Mouse (Mus musculus) forebrain, embryonic 16.5 days (tissue): ENCODE measurements at regions not wholly inside any gene's neighbourhood (a gene's known extent, or its start where the extent isn't known, plus 50 kb on each side); places are given as distances from the start of the nearest gene placed in this dataset.

Source experiments
- ATAC-seq: fragments of 200-750 bp; cut with Nextera tagmentation; 2 replicates; pipeline ENCODE4 v1.8.0; 2017; ENCODE audit warnings: mild to moderate bottlenecking, moderate library complexity
- H3K27ac ChIP-seq: fragments of 300-500 bp; sonication (generic); 2 replicates; pipeline ENCODE4 v1.5.1; 2014; ENCODE audit warnings: low read length, control low read depth
- H3K27me3 ChIP-seq: fragments of 300-500 bp; sonication (generic); replicated peaks from 2 replicates; pipeline ENCODE4 v1.6.1; 2014; ENCODE audit warnings: low read length; ENCODE audit not compliant: control insufficient read depth, insufficient read depth
- H3K36me3 ChIP-seq: fragments of 300-500 bp; sonication (generic); 2 replicates; pipeline ENCODE4 v1.6.1; 2014; ENCODE audit not compliant: control insufficient read depth, insufficient read depth
- H3K4me1 ChIP-seq: fragments of 300-500 bp; sonication (generic); replicated peaks from 2 replicates; pipeline ENCODE4 v1.6.1; 2014; ENCODE audit warnings: low read length; ENCODE audit not compliant: control insufficient read depth, insufficient read depth
- H3K4me2 ChIP-seq: fragments of 300-500 bp; sonication (generic); 2 replicates; pipeline ENCODE4 v1.6.1; 2014; ENCODE audit warnings: mild to moderate bottlenecking, low read length, control low read depth
- H3K4me3 ChIP-seq: fragments of 300-500 bp; sonication (generic); replicated peaks from 2 replicates; pipeline ENCODE4 v1.5.1; 2014; ENCODE audit warnings: mild to moderate bottlenecking, low read length, control low read depth
- H3K9ac ChIP-seq: fragments of 300-500 bp; sonication (generic); replicated peaks from 2 replicates; pipeline ENCODE4 v1.6.1; 2014; ENCODE audit warnings: low read depth, low read length, control low read depth
- H3K9me3 ChIP-seq: fragments of 300-500 bp; sonication (generic); 2 replicates; pipeline ENCODE4 v1.6.1; 2016; ENCODE audit warnings: low read length; ENCODE audit not compliant: control insufficient read depth
- WGBS: fragments of 180-500 bp; shearing (Covaris S2); extraction: QIAGEN DNeasy Blood & Tissue Kit; methylation state at CpG from one replicate; pipeline ENCODE4 v1.1.7; 2014; 5-methylcytosine and 5-hydroxymethylcytosine counted together

DNA sequence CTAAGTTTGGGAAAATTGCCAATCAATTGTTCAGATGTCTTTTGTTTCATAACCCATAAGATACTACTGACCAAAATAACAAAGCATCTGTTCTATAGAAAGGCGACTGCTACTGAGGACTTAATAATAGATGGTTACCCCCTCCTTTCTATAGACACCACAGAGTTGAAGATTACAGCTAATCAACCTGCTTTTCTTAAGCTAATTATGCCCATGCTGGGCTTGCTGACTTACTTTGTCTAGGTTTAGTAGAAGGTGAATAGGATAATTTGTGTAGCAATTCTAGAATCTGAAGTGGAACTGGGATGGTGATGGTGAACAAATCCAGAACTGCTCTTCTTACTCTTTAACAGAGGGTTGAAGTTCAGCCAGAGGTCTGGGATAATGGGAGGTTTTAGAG, 53.8 kb upstream of the Tbx18 start:
- WGBS, result 26% methylated on average over 1 of the region's 1 CpGs
- Histone ChIP-seq H3K9me3 (no peaks in the 10 kb centered on the region), H3K36me3 (no peaks in the 10 kb centered on the region), H3K4me2 (no peak overlapping the region), H3K27ac (no peak overlapping the region), H3K4me3 (no peak overlapping the region), H3K27me3 (no peaks in the 10 kb centered on the region), H3K9ac (no peak overlapping the region), H3K4me1 (no peaks in the 10 kb centered on the region)
- no peak for ATAC-seq

DNA sequence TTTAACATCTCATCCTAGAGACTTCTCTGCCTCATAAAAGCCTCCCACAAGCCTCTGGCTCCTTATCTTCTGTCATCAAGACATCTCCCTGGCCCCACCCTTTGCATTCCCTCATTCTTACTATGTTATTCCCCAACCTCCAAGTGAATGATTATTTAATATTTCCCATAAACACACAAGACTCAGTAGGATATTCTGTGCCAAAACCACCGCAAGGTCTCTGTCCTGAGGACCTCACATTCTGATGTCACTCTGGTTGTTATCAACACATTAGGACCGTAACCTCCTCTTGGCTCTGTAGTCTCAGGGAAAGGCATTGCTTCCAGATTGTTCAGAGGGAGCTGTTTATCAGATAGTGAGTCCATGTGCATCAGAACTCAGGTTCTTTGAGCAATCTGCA, 80.7 kb upstream of the Tbx18 start:
- Histone ChIP-seq H3K36me3 (no peaks in the 10 kb centered on the region), H3K4me2 (no peak overlapping the region), H3K9me3 (no peaks in the 10 kb centered on the region), H3K4me3 (no peak overlapping the region), H3K27me3 (no peaks in the 10 kb centered on the region), H3K27ac (no peak overlapping the region), H3K4me1 (no peaks in the 10 kb centered on the region), H3K9ac (no peak overlapping the region)
- WGBS, result 95% methylated on average over 2 of the region's 2 CpGs
- ATAC-seq, result no peak

DNA sequence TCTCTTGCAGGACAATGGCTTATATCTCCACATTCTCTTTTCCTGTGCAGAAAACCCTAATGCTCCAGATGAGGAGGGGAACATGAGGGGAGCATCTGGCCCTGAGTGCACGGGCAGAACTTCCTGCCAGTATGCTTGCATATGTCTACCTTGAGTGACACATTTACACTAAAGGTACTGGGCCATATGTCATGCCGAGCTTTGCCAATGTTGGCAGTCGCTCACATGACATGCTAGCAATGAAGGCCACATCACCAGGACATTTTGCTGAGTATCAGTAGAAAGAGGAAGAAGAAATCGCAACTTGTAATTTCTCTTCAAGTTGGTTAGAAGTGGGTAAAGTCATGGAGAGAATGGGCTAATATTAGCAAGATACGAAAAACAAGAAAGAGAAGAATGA, 91.2 kb upstream of the Tbx18 start:
- no peaks in the 10 kb centered on the region for H3K9me3 ChIP-seq
- WGBS, result 74% methylated on average over 5 of the region's 5 CpGs
- H3K27me3 ChIP-seq, result no peaks in the 10 kb centered on the region
- H3K4me1 ChIP-seq, result no peaks in the 10 kb centered on the region
- no peak overlapping the region for H3K27ac ChIP-seq
- no peaks in the 10 kb centered on the region for H3K36me3 ChIP-seq
- no peak overlapping the region for H3K4me3 ChIP-seq
- H3K9ac ChIP-seq, result no peak overlapping the region
- no peak for ATAC-seq
- H3K4me2 ChIP-seq, result no peak overlapping the region

DNA sequence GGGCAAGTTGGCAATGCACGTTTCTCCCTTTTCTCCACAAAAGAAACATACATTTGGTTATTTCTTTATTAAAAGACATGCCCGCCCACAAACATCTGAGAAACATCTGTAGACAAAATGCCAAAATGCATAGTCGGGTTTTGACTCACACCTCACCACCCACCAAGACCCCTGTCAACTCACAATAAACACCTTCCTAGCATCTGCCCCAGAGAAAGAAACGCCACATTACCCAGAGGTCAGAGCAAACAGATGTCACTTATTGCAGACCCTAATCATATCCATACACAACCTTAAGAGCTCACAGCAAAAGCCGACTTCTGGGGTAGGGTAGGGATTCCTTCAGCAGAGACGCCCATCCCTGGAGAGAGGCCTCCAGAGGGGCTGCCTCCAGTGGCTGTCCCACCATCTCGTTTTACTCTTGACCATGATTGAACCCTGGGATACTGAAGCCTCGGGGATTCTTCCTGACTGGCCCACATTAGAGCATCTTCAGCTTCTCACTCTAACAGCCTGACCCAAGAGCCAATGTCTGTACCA, 93.7 kb upstream of the Tbx18 start:
- H3K4me1 ChIP-seq, result no peaks in the 10 kb centered on the region
- H3K27ac ChIP-seq, result no peak overlapping the region
- H3K4me3 ChIP-seq, result no peak overlapping the region
- H3K9ac ChIP-seq, result no peak overlapping the region
- H3K36me3 ChIP-seq, result no peaks in the 10 kb centered on the region
- no peak for ATAC-seq
- no peak overlapping the region for H3K4me2 ChIP-seq
- WGBS, result 88% methylated on average over 8 of the region's 8 CpGs
- H3K27me3 ChIP-seq, result no peaks in the 10 kb centered on the region
- no peaks in the 10 kb centered on the region for H3K9me3 ChIP-seq

- Histone ChIP-seq H3K9ac (no peak overlapping the region), H3K27me3 (no peaks in the 10 kb centered on the region), H3K36me3 (no peaks in the 10 kb centered on the region), H3K4me2 (no peak overlapping the region), H3K27ac (no peak overlapping the region), H3K4me1 (no peaks in the 10 kb centered on the region), H3K4me3 (no peak overlapping the region), H3K9me3 (no peaks in the 10 kb centered on the region)
- WGBS, result 28% methylated on average over 6 of the region's 6 CpGs
- peak; percentile 80 for ATAC-seq
These were observed 112.8 kb upstream of the Tbx18 start for GRCm38 (mm10) chr9:87843898-87844297.

- no peak overlapping the region for H3K9ac ChIP-seq
- H3K9me3 ChIP-seq, result no peaks in the 10 kb centered on the region
- no peak overlapping the region for H3K4me3 ChIP-seq
- H3K27me3 ChIP-seq, result no peaks in the 10 kb centered on the region
- no peak for ATAC-seq
- no peak overlapping the region for H3K4me2 ChIP-seq
- no peaks in the 10 kb centered on the region for H3K36me3 ChIP-seq
- H3K4me1 ChIP-seq, result no peaks in the 10 kb centered on the region
- H3K27ac ChIP-seq, result no peak overlapping the region
- 86% methylated on average over 2 of the region's 2 CpGs for WGBS
These were observed 113.4 kb upstream of the Tbx18 start for GRCm38 (mm10) chr9:87844453-87844852.

DNA sequence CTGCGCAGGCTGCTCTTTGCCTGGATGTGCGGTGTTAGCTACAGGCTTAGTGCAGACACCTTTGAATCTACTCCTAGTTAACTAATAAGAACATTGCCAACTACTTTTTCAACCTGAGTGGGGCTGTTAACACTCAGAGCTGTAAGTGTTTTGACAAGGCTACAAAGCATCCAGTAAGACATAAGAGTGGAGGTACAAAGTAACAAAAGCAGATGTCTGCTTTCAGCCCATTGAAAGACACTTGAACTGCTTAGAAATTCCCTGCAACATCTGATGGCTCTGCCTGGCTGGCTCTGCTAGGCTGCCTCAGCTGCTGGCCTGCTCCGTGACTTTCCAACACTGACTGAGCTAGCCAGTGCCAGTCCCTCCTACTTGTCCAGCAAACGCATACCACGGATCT, 117.8 kb upstream of the Tbx18 start:
- Histone ChIP-seq H3K4me2 (no peak overlapping the region), H3K9me3 (no peaks in the 10 kb centered on the region), H3K27me3 (no peaks in the 10 kb centered on the region), H3K9ac (no peak overlapping the region), H3K27ac (no peak overlapping the region), H3K4me3 (no peak overlapping the region), H3K4me1 (no peaks in the 10 kb centered on the region), H3K36me3 (no peaks in the 10 kb centered on the region)
- ATAC-seq, result peak; percentile 50; the same call in 1 of the 2 replicates
- 29% methylated on average over 5 of the region's 5 CpGs for WGBS

GRCm38 (mm10) chr9:87850133-87850532, 119.1 kb upstream of the Tbx18 start:
- Histone ChIP-seq H3K4me2 (no peak overlapping the region), H3K9ac (no peak overlapping the region), H3K27me3 (no peaks in the 10 kb centered on the region), H3K9me3 (no peaks in the 10 kb centered on the region), H3K4me3 (no peak overlapping the region), H3K36me3 (no peaks in the 10 kb centered on the region), H3K27ac (no peak overlapping the region), H3K4me1 (no peaks in the 10 kb centered on the region)
- ATAC-seq, result no peak
- 95% methylated on average over 1 of the region's 1 CpGs for WGBS

- Histone ChIP-seq H3K4me3 (no peak overlapping the region), H3K27ac (no peak overlapping the region), H3K9ac (no peak overlapping the region), H3K9me3 (no peaks in the 10 kb centered on the region), H3K4me1 (no peaks in the 10 kb centered on the region), H3K36me3 (no peaks in the 10 kb centered on the region), H3K4me2 (no peak overlapping the region), H3K27me3 (no peaks in the 10 kb centered on the region)
- 0 out of 2 replicates have a peak, but pooled peaks have one; percentile 62 for ATAC-seq
- WGBS, result 62% methylated on average over 1 of the region's 1 CpGs
These were observed 130.5 kb upstream of the Tbx18 start for GRCm38 (mm10) chr9:87861588-87861987.

DNA sequence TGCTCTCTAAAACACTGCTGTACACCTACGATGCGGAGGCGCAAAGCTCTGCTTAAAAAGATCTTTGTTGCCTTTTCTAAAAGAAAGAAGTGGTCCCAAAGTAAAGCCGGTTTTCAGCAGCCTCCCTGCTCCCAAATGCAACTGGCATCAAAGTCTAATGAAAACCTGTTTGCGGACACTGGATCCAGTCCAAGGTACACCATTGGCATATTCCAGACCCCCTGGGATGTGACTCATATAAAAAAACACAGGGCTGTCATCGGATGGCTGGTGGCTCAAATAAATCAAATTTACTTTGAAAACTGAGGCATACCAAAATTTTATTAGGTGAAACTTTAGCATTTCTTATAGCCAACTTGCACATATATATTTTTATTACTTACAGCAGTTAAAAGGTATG, 134.2 kb upstream of the Tbx18 start:
- Histone ChIP-seq H3K9me3 (no peaks in the 10 kb centered on the region), H3K36me3 (no peaks in the 10 kb centered on the region), H3K4me1 (no peaks in the 10 kb centered on the region), H3K27ac (no peak overlapping the region), H3K27me3 (no peaks in the 10 kb centered on the region), H3K4me3 (no peak overlapping the region), H3K9ac (no peak overlapping the region), H3K4me2 (no peak overlapping the region)
- ATAC-seq, result no peak
- WGBS, result 61% methylated on average over 6 of the region's 6 CpGs
